Mouse (Mus musculus) G1E (cell line): ENCODE measurements around the gene Asap2. TPM values are rescaled to one million over a fixed set of nuclear protein-coding genes. Genes with fewer than 3 reads are reported as not detected.

Experiments
- ATAC-seq: 2 replicates; pipeline ENCODE4 v1.8.0; 2016; ENCODE audit warnings: mild to moderate bottlenecking; ENCODE audit not compliant: insufficient number of reproducible peaks, poor library complexity, low FRiP score, severe bottlenecking; ENCODE audit errors: extremely low read depth
- DNase-seq: peaks from one replicate; pipeline ENCODE4 v3.0.0; 2012; ENCODE audit warnings: low spot score
- H3K27me3 ChIP-seq: 2 replicates; pipeline ENCODE4 v1.6.1; 2012; ENCODE audit warnings: mild to moderate bottlenecking, low read length, inconsistent platforms; ENCODE audit not compliant: insufficient read depth
- H3K36me3 ChIP-seq: replicated peaks from 2 replicates; pipeline ENCODE3; 2012; ENCODE audit warnings: mild to moderate bottlenecking, inconsistent platforms
- H3K4me1 ChIP-seq: 2 replicates; pipeline ENCODE4 v1.6.1; 2012; ENCODE audit warnings: low read depth, low read length, inconsistent platforms, mixed read lengths; ENCODE audit not compliant: insufficient read depth
- H3K4me3 ChIP-seq: 2 replicates; pipeline ENCODE4 v1.5.1; 2012; ENCODE audit warnings: low read depth, mild to moderate bottlenecking, inconsistent platforms, low read length, moderate library complexity, mixed read lengths
- H3K9me3 ChIP-seq: replicated peaks from 2 replicates; pipeline ENCODE4 v1.6.1; 2012; ENCODE audit warnings: inconsistent platforms
- CTCF ChIP-seq: IDR thresholded peaks from 2 replicates; pipeline ENCODE4 v1.5.1; 2012; ENCODE audit warnings: low read depth, low read length, inconsistent platforms, mixed read lengths
- GATA1 ChIP-seq: IDR thresholded peaks from 2 replicates; pipeline ENCODE4 v1.6.1; 2012; ENCODE audit warnings: borderline replicate concordance, low read length, inconsistent platforms, mixed read lengths
- GATA2 ChIP-seq: IDR thresholded peaks from 2 replicates; pipeline ENCODE4 v1.6.1; 2012; ENCODE audit warnings: low read depth, low read length, inconsistent platforms, borderline replicate concordance
- POLR2AphosphoS5 ChIP-seq: IDR thresholded peaks from 2 replicates; pipeline ENCODE4 v1.6.1; 2012; ENCODE audit warnings: low read depth, low read length, inconsistent platforms; ENCODE audit not compliant: insufficient replicate concordance
- TAL1 ChIP-seq: conservative IDR thresholded peaks from 2 replicates; pipeline ENCODE4 v1.6.1; 2012; ENCODE audit warnings: low read depth, low read length, inconsistent platforms, mixed read lengths
- polyA plus RNA-seq: library from polyadenylated mRNA; stranded (reverse); fragments of >175 nt; gene quantifications from 2 replicates; pipeline ENCODE4 v1.2.3, GENCODE M21; 2012
- total RNA-seq, 2 experiments: library from RNA; stranded (forward) in 1 of 2; stranded (reverse) in 1 of 2; fragments of 200-1000 nt in 1 of 2; fragments of >200 nt in 1 of 2; fragmentation: Nextera tagmentation in 1 of 2; gene quantifications; 2 replicates each; pipeline ENCODE4 v1.2.3; 2014 to 2017

Asap2 gene
- total and polyA plus RNA-seq, 3 experiments: not detected

- TF ChIP-seq TAL1 (no peak), GATA2 (no peak), POLR2AphosphoS5 (no peak), GATA1 (no peak), CTCF (no peak)
- no peak for DNase-seq
- Histone ChIP-seq H3K27me3 (no peaks in the 10 kb centered on the region), H3K36me3 (no peaks in the 10 kb centered on the region), H3K4me1 (no peaks in the 10 kb centered on the region), H3K9me3 (peaks cover 43% of the 10 kb centered on the region), H3K4me3 (no peak overlapping the region)
- ATAC-seq: no peak
Measured at GRCm38 (mm10) chr12:21167741-21168140, 177.5 kb downstream of the Asap2 start.

- Histone ChIP-seq H3K27me3 (no peaks in the 10 kb centered on the region), H3K4me1 (no peaks in the 10 kb centered on the region), H3K9me3 (peaks cover 41% of the 10 kb centered on the region), H3K36me3 (no peaks in the 10 kb centered on the region), H3K4me3 (no peak overlapping the region)
- no peak for ATAC-seq
- TF ChIP-seq GATA1 (no peak), POLR2AphosphoS5 (no peak), TAL1 (no peak), CTCF (no peak), GATA2 (no peak)
- no peak for DNase-seq
Measured at GRCm38 (mm10) chr12:21168149-21168548, 177.9 kb downstream of the Asap2 start.

GRCm38 (mm10) chr12:21171776-21172490 lies 181.7 kb downstream of the Asap2 start:
- Histone ChIP-seq H3K36me3 (no peaks in the 10 kb centered on the region), H3K9me3 (peaks cover 24% of the 10 kb centered on the region), H3K27me3 (no peaks in the 10 kb centered on the region), H3K4me3 (no peak overlapping the region), H3K4me1 (no peaks in the 10 kb centered on the region)
- no peak for DNase-seq
- TF ChIP-seq POLR2AphosphoS5 (no peak), CTCF (no peak), GATA1 (no peak), TAL1 (no peak), GATA2 (no peak)
- no peak for ATAC-seq

GRCm38 (mm10) chr12:21173847-21174412 lies 183.7 kb downstream of the Asap2 start:
- ATAC-seq: no peak
- H3K27me3 ChIP-seq: no peaks in the 10 kb centered on the region

GRCm38 (mm10) chr12:21176399-21176798 lies 186.1 kb downstream of the Asap2 start:
- ATAC-seq: no peak
- TF ChIP-seq TAL1 (no peak), GATA1 (no peak), POLR2AphosphoS5 (no peak), GATA2 (no peak), CTCF (no peak)
- Histone ChIP-seq H3K27me3 (no peaks in the 10 kb centered on the region), H3K36me3 (no peaks in the 10 kb centered on the region), H3K4me3 (no peak overlapping the region), H3K4me1 (no peaks in the 10 kb centered on the region), H3K9me3 (peaks cover 23% of the 10 kb centered on the region)
- no peak for DNase-seq

More at GRCm38 (mm10) chr12:21173847-21174412, 183.7 kb downstream of the Asap2 start:
- no peaks in the 10 kb centered on the region for H3K36me3 ChIP-seq
- TF ChIP-seq GATA1 (no peak), TAL1 (no peak)
- DNase-seq: no peak
- no peaks in the 10 kb centered on the region for H3K4me1 ChIP-seq
- peaks cover 24% of the 10 kb centered on the region for H3K9me3 ChIP-seq
- no peak overlapping the region for H3K4me3 ChIP-seq

- TF ChIP-seq GATA2 (no peak), POLR2AphosphoS5 (no peak), GATA1 (no peak), TAL1 (no peak), CTCF (no peak)
- peaks cover 17% of the 10 kb centered on the region for H3K9me3 ChIP-seq
- H3K4me1 ChIP-seq: no peaks in the 10 kb centered on the region
- ATAC-seq (no peak), DNase-seq (no peak)
- no peak overlapping the region for H3K4me3 ChIP-seq
- H3K27me3 ChIP-seq: no peaks in the 10 kb centered on the region
- H3K36me3 ChIP-seq: no peaks in the 10 kb centered on the region
Measured at GRCm38 (mm10) chr12:21177123-21177698, 187.0 kb downstream of the Asap2 start.
